Comparison of ENCODE assay signal across 8 mouse cellular contexts in the genomic region with DNA sequence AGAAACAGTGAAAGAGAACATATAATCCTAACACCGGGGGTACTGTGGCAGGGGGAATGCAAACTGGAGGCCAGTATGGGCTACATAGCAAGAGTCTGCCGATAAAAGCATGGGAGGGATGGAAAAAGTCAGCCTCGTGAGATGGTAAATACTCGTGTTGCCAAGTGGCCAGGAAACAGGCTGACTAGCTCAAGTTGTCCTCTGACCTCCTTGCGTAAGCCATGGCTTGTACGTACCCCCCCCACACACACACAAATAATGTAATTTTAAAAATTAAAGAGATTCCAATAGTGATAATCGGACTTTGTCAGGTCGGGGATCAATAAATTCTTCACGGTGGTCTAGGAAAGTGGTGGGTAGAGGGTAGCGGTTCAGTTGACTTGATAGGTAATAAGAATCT. TPM values are rescaled to one million over a fixed set of nuclear protein-coding genes. Genes with fewer than 3 reads are reported as not detected.
DNase-seq lines count a peak whose midpoint lies in the region; ATAC-seq lines count a peak whose summit lies in the region.

No protein-coding gene starts in this region.

- intact Hi-C loops in heart, postnatal 14 days (cut with DNase I) = no loop called here

- 1% methylated on average over 10 of the region's 10 CpGs for WGBS in liver, embryonic 12.5 days (ENCODE audit: insufficient replicate concordance)
- WGBS in neural tube, embryonic 15.5 days = under 1% methylated on average over 10 of the region's 10 CpGs

- H3K9ac ChIP-seq in liver, embryonic 12.5 days = peak overlapping the region; percentile 81
- H3K9ac ChIP-seq in neural tube, embryonic 15.5 days (replicated peaks) = peak overlapping the region; percentile 58

- peak; percentile 52 to 72 for DNase-seq in heart, adult 18-20 months
- no peak for DNase-seq in heart, postnatal 14 days
- peak; percentile 42 to 52 for DNase-seq in cerebellum, postnatal 14 days
- DNase-seq in heart, postnatal 4 days = peak; percentile 36
- DNase-seq in layer of hippocampus, postnatal 10 days (ENCODE audit: low spot score in 2 of 2) = no peak
- no peak for DNase-seq in urinary bladder, adult 2 months (ENCODE audit: low spot score)

- no peaks in the 10 kb centered on the region for H3K9me3 ChIP-seq in liver, embryonic 12.5 days (replicated peaks)
- no peaks in the 10 kb centered on the region for H3K9me3 ChIP-seq in neural tube, embryonic 15.5 days (replicated peaks)

- peaks cover 39% of the 10 kb centered on the region for H3K27me3 ChIP-seq in liver, embryonic 12.5 days (replicated peaks)
- no peaks in the 10 kb centered on the region for H3K27me3 ChIP-seq in neural tube, embryonic 15.5 days (replicated peaks)

- 0 out of 2 replicates have a peak, but pooled peaks cover 3% of the 10 kb centered on the region for H3K36me3 ChIP-seq in liver, embryonic 12.5 days
- H3K36me3 ChIP-seq in neural tube, embryonic 15.5 days = no peaks in the 10 kb centered on the region

- peaks cover 41% of the 10 kb centered on the region for H3K4me1 ChIP-seq in liver, embryonic 12.5 days
- peaks cover 46% of the 10 kb centered on the region for H3K4me1 ChIP-seq in neural tube, embryonic 15.5 days

- peak overlapping the region; percentile 82 for H3K27ac ChIP-seq in liver, embryonic 12.5 days
- peak overlapping the region; percentile 89 for H3K27ac ChIP-seq in neural tube, embryonic 15.5 days (replicated peaks)

- ATAC-seq in liver, embryonic 12.5 days = 0 out of 2 replicates have a peak, but pooled peaks have one; percentile 19
- no peak; the same call in 1 of the 2 replicates for ATAC-seq in neural tube, embryonic 15.5 days (ENCODE audit: low FRiP score)

- H3K4me3 ChIP-seq in liver, embryonic 12.5 days = peak overlapping the region; percentile 73
- H3K4me3 ChIP-seq in neural tube, embryonic 15.5 days (replicated peaks) = peak overlapping the region; percentile 64

- peak overlapping the region; percentile 89 for H3K4me2 ChIP-seq in liver, embryonic 12.5 days
- peak overlapping the region; percentile 84 for H3K4me2 ChIP-seq in neural tube, embryonic 15.5 days

RNA-seq across cellular contexts. Expression of a gene that starts 0.6 kb away (rescaled TPM):
- total RNA-seq in heart, adult 18-20 months (2021) = 10 to 100 TPM; 26.7 to 30.5 TPM
- total RNA-seq in heart, postnatal 14 days (2021) = 10 to 100 TPM; 21.8 to 25.3 TPM
- 10 to 100 TPM; 20.4 to 24.0 TPM for total RNA-seq in heart, postnatal 4 days (2021)
- 16.7 and 19.8 TPM in 2 replicates for polyA plus RNA-seq in liver, embryonic 12.5 days (2016; fragmentation: Nextera tagmentation; extraction: Ambion mirVana)
- polyA plus RNA-seq in neural tube, embryonic 15.5 days (2015; fragmentation: Nextera tagmentation; extraction: Ambion mirVana) = 35.2 and 35.8 TPM in 2 replicates
- total RNA-seq in layer of hippocampus, postnatal 10 days (2021) = 10 to 100 TPM; 27.5 to 28.6 TPM
- 44.4 and 59.0 TPM in 2 replicates for polyA plus RNA-seq in urinary bladder, adult 2 months (2012; rRNA removed)

RNA-seq across cellular contexts. Expression of a gene that starts 3.1 kb away (rescaled TPM):
- 1 to 10 TPM in 1 of 2 experiments, under 1 TPM in 1; 0.59 to 1.4 TPM for total RNA-seq in heart, adult 18-20 months (2021)
- total RNA-seq in heart, postnatal 14 days (2021) = 1 to 10 TPM; 1.3 to 1.8 TPM
- total RNA-seq in heart, postnatal 4 days (2021) = 1 to 10 TPM; 1.8 to 3.1 TPM
- 0.33 and 0.44 TPM in 2 replicates for polyA plus RNA-seq in liver, embryonic 12.5 days (2016; fragmentation: Nextera tagmentation; extraction: Ambion mirVana)
- polyA plus RNA-seq in neural tube, embryonic 15.5 days (2015; fragmentation: Nextera tagmentation; extraction: Ambion mirVana) = 18.6 and 21.0 TPM in 2 replicates
- 10 to 100 TPM; 41.3 to 45.5 TPM for total RNA-seq in layer of hippocampus, postnatal 10 days (2021)
- polyA plus RNA-seq in urinary bladder, adult 2 months (2012; rRNA removed) = 0.70 and 1.1 TPM in 2 replicates

RNA-seq across cellular contexts. Expression of a gene that starts 7.6 kb away (rescaled TPM):
- total RNA-seq in heart, adult 18-20 months (2021) = 10 to 100 TPM; 24.4 to 27.4 TPM
- total RNA-seq in heart, postnatal 14 days (2021) = 10 to 100 TPM; 28.3 to 28.6 TPM
- 10 to 100 TPM; 53.1 to 56.6 TPM for total RNA-seq in heart, postnatal 4 days (2021)
- polyA plus RNA-seq in liver, embryonic 12.5 days (2016; fragmentation: Nextera tagmentation; extraction: Ambion mirVana) = 0.92 and 1.2 TPM in 2 replicates
- 5.6 and 6.3 TPM in 2 replicates for polyA plus RNA-seq in neural tube, embryonic 15.5 days (2015; fragmentation: Nextera tagmentation; extraction: Ambion mirVana)
- total RNA-seq in layer of hippocampus, postnatal 10 days (2021) = 10 to 100 TPM; 40.8 to 44.5 TPM
- 57.6 and 66.0 TPM in 2 replicates for polyA plus RNA-seq in urinary bladder, adult 2 months (2012; rRNA removed)

RNA-seq across cellular contexts. Expression of a gene that starts 16.6 kb away (rescaled TPM):
- total RNA-seq in heart, adult 18-20 months (2021) = 1 to 10 TPM; 1.6 to 1.9 TPM
- total RNA-seq in heart, postnatal 14 days (2021) = 1 to 10 TPM; 3.7 to 4.5 TPM
- 1 to 10 TPM; 2.5 to 2.9 TPM for total RNA-seq in heart, postnatal 4 days (2021)
- polyA plus RNA-seq in liver, embryonic 12.5 days (2016; fragmentation: Nextera tagmentation; extraction: Ambion mirVana) = 0.24 and 0.26 TPM in 2 replicates
- polyA plus RNA-seq in neural tube, embryonic 15.5 days (2015; fragmentation: Nextera tagmentation; extraction: Ambion mirVana) = 1.8 TPM in 2 replicates
- not detected for total RNA-seq in layer of hippocampus, postnatal 10 days (2021)
- not detected in 2 replicates for polyA plus RNA-seq in urinary bladder, adult 2 months (2012; rRNA removed)

RNA-seq across cellular contexts. Expression of a gene that starts 35.6 kb away (rescaled TPM):
- 100 to 1,000 TPM; 435 to 530 TPM for total RNA-seq in heart, adult 18-20 months (2021)
- 100 to 1,000 TPM; 512 to 552 TPM for total RNA-seq in heart, postnatal 14 days (2021)
- 100 to 1,000 TPM; 286 to 331 TPM for total RNA-seq in heart, postnatal 4 days (2021)
- 28.6 and 29.9 TPM in 2 replicates for polyA plus RNA-seq in liver, embryonic 12.5 days (2016; fragmentation: Nextera tagmentation; extraction: Ambion mirVana)
- polyA plus RNA-seq in neural tube, embryonic 15.5 days (2015; fragmentation: Nextera tagmentation; extraction: Ambion mirVana) = 52.5 and 72.5 TPM in 2 replicates
- total RNA-seq in layer of hippocampus, postnatal 10 days (2021) = 10 to 100 TPM; 36.5 to 46.1 TPM
- 712 and 742 TPM in 2 replicates for polyA plus RNA-seq in urinary bladder, adult 2 months (2012; rRNA removed)

Comparison
In these comparisons a context has a peak if more than half of its experiments do, and no peak if none do; other contexts are left out.
1. DNase-seq: peak in heart, adult 18-20 months (2 of 2), cerebellum, postnatal 14 days (2 of 2) and heart, postnatal 4 days (single experiment); none in heart, postnatal 14 days (0 of 2), layer of hippocampus, postnatal 10 days (0 of 2) and urinary bladder, adult 2 months (single experiment).
2. RNA of a gene that starts 3.1 kb away (total RNA-seq): 41.3 to 45.5 TPM in layer of hippocampus, postnatal 10 days; 1.8 to 3.1 TPM in heart, postnatal 4 days, 1.3 to 1.8 TPM in heart, postnatal 14 days and 0.59 to 1.4 TPM in heart, adult 18-20 months; every median in the first group is over 10 times any median in the second.